9 mouse cellular contexts compared by ENCODE assay signal in genomic region chr17:29874082-29874679, GRCm38 (mm10).
DNase-seq lines count a peak whose midpoint lies in the region; ATAC-seq lines count a peak whose summit lies in the region.
"Had no signal": no experiment of that assay in that cellular context is flagged by ENCODE, and none has a peak within 500 bp of the region (broad histone marks: within the 10 kb centered on the region; RNA-seq: fewer than 3 reads in every experiment).

No protein-coding gene starts in this region.

- no peaks in the 10 kb centered on the region for H3K9me3 ChIP-seq in hindbrain, embryonic 15.5 days
- H3K9me3 ChIP-seq in midbrain, embryonic 10.5 days (replicated peaks), result no peaks in the 10 kb centered on the region

- peaks cover 45% of the 10 kb centered on the region for H3K4me1 ChIP-seq in hindbrain, embryonic 15.5 days (replicated peaks)
- peaks cover 34% of the 10 kb centered on the region for H3K4me1 ChIP-seq in midbrain, embryonic 10.5 days

- no peak overlapping the region for H3K4me3 ChIP-seq in hindbrain, embryonic 15.5 days
- H3K4me3 ChIP-seq in midbrain, embryonic 10.5 days, result no peak overlapping the region

- peak; percentile 49 for DNase-seq in cerebellum, adult 9-10 months
- no peak for DNase-seq in cerebellum, adult 11-12 months
- peak; percentile 39 to 47 for DNase-seq in cerebellum, postnatal 14 days
- DNase-seq in midbrain, embryonic 10.5 days (ENCODE audit: low spot score), result no peak
- DNase-seq in ovary, postnatal 14 days (ENCODE audit: low spot score), result no peak
- DNase-seq in gastrocnemius, postnatal 10 days, result no peak
- DNase-seq in frontal cortex, postnatal 25 days (ENCODE audit: low spot score in 2 of 2), result no peak
- DNase-seq: embryo, embryonic 11 days had no signal

- 0 out of 2 replicates have a peak, but pooled peaks have one; percentile 10 for ATAC-seq in hindbrain, embryonic 15.5 days (ENCODE audit: low FRiP score, low read depth)

- peak overlapping the region; percentile 68 for H3K27ac ChIP-seq in hindbrain, embryonic 15.5 days (replicated peaks)
- H3K27ac ChIP-seq in midbrain, embryonic 10.5 days (replicated peaks), result peak overlapping the region; percentile 68

- no peaks in the 10 kb centered on the region for H3K36me3 ChIP-seq in hindbrain, embryonic 15.5 days
- peaks cover 14% of the 10 kb centered on the region; the same call in 1 of the 2 replicates for H3K36me3 ChIP-seq in midbrain, embryonic 10.5 days

- no peak overlapping the region for H3K9ac ChIP-seq in hindbrain, embryonic 15.5 days

- 14% methylated on average over 27 of the region's 27 CpGs for WGBS in hindbrain, embryonic 15.5 days
- 21% methylated on average over 26 of the region's 27 CpGs for WGBS in midbrain, embryonic 10.5 days

- no peak overlapping the region for H3K4me2 ChIP-seq in hindbrain, embryonic 15.5 days

- H3K27me3 ChIP-seq in hindbrain, embryonic 15.5 days, result no peaks in the 10 kb centered on the region
- peaks cover 11% of the 10 kb centered on the region; the same call in 1 of the 2 replicates for H3K27me3 ChIP-seq in midbrain, embryonic 10.5 days (ENCODE audit: low read depth, poor library complexity, severe bottlenecking)

Comparison
In these comparisons a context has a peak if more than half of its experiments do, and no peak if none do; other contexts are left out.
1. DNase-seq: peak in cerebellum, adult 9-10 months (single experiment) and cerebellum, postnatal 14 days (2 of 2); none in cerebellum, adult 11-12 months (single experiment), midbrain, embryonic 10.5 days (single experiment), ovary, postnatal 14 days (single experiment), gastrocnemius, postnatal 10 days (single experiment) and frontal cortex, postnatal 25 days (0 of 2).